Mouse (Mus musculus) spleen, postnatal 10 days (tissue): ENCODE measurements around the gene Casp7.

Source experiments
- DNase-seq, 2 experiments: peaks; one replicate each; pipeline ENCODE4 v3.0.0; 2021 to 2022; ENCODE audit warnings: low spot score in 2 of 2

Gene Casp7

GRCm38 (mm10) chr19:56470286-56471020 lies 73.5 kb downstream of the Casp7 start:
- no peak for DNase-seq

- no peak for DNase-seq
These were observed 75.0 kb downstream of the Casp7 start for GRCm38 (mm10) chr19:56471934-56472333.

- peak; percentile 30 to 78 for DNase-seq
These were observed 78.1 kb downstream of the Casp7 start for GRCm38 (mm10) chr19:56474869-56475550.

- DNase-seq = no peak
These were observed 79.6 kb downstream of the Casp7 start for GRCm38 (mm10) chr19:56476546-56476945.

- peak in 1 of 2 experiments; percentile 36 for DNase-seq
These were observed 80.3 kb downstream of the Casp7 start for GRCm38 (mm10) chr19:56477253-56477652.

- DNase-seq = no peak
These were observed 80.9 kb downstream of the Casp7 start for GRCm38 (mm10) chr19:56477832-56478231.

GRCm38 (mm10) chr19:56484630-56485375 lies 87.9 kb downstream of the Casp7 start:
- no peak for DNase-seq

- no peak for DNase-seq
These were observed 88.7 kb downstream of the Casp7 start for GRCm38 (mm10) chr19:56485376-56486271.

GRCm38 (mm10) chr19:56486926-56487325 lies 90.0 kb downstream of the Casp7 start:
- no peak for DNase-seq

- DNase-seq = no peak
These were observed 90.4 kb downstream of the Casp7 start for GRCm38 (mm10) chr19:56487339-56487738.

GRCm38 (mm10) chr19:56489601-56490000 lies 92.7 kb downstream of the Casp7 start:
- DNase-seq = no peak
